Mouse (Mus musculus): Measurements from ENCODE around the gene Cd276.

- TF ChIP-seq CTCF (IDR thresholded peaks at IDR 0.05; ENCODE audit: low read depth, low read length), result peak; percentile 80
- TF ChIP-seq POLR2A (IDR thresholded peaks at IDR 0.05; ENCODE audit: extremely low read depth, insufficient read depth, low read length), result no peak
These were observed 23.4 kb upstream of the Cd276 start for GRCm38 (mm10) chr9:58578669-58579068.

Data from liver, adult 2 months (tissue).